Mouse (Mus musculus) ES-Bruce4 (cell line): ENCODE data around the gene Il21r.

ENCODE experiments used
- CTCF ChIP-seq: IDR thresholded peaks from one replicate; pipeline ENCODE4 v1.8.1; 2011; ENCODE audit warnings: low read depth, low read length
- EP300 ChIP-seq: IDR thresholded peaks from 2 replicates; pipeline ENCODE4 v1.6.1; 2011; ENCODE audit warnings: low read depth, low read length; ENCODE audit not compliant: insufficient read depth
- POLR2A ChIP-seq: IDR thresholded peaks from one replicate; pipeline ENCODE4 v1.8.1; 2011; ENCODE audit warnings: low read length; ENCODE audit not compliant: insufficient read depth

- TF ChIP-seq POLR2A = no peak
- no peak for TF ChIP-seq CTCF
- no peak for TF ChIP-seq EP300
Observed at GRCm38 (mm10) chr7:125575738-125576540, 27.3 kb upstream of the Il21r start.
